Mouse (Mus musculus) kidney, postnatal 14 days (tissue): ENCODE measurements at regions not wholly inside any gene's neighbourhood (a gene's known extent, or its start where the extent isn't known, plus 50 kb on each side); places are given as distances from the start of the nearest gene placed in this dataset.

Experiments used
- DNase-seq: peaks from one replicate; pipeline ENCODE4 v3.0.0; 2022; ENCODE audit warnings: mixed read lengths

- no peak for DNase-seq
Measured at GRCm38 (mm10) chr17:52448701-52449100, 153.8 kb upstream of the Kcnh8 start.

DNA sequence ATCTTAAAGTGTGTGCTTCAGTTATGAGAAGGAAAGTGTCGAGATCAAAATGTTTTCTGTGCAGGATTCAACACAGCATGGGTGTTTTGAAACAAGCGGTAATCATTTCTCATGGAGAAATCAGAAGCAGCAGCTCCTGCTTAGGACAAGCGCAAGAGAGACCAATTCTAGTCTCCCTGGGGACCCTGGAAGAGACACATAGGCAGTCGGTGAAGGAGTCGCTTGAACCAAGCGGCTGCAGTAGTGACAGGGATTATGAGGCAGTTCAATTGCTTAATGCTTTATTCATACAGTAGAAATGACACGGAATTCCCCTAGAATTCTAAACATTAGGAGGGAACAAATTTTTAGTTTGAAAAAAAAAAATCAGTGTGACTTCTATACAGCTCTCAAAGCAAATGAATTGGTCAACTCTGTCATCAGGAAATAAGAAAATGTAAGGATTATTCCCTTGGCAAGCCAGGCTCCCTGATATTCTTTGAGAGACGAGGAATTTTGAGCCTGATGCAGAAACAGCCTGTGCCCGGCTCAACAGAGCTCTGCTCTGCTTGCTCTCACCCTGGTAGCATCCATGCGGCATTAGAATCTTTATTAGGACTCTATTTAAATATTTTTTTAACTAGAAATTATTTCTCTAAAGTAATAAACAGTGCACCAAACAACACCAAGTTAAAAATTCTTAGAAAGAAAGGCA, 143.1 kb upstream of the Kcnh8 start:
- DNase-seq, result no peak

DNA sequence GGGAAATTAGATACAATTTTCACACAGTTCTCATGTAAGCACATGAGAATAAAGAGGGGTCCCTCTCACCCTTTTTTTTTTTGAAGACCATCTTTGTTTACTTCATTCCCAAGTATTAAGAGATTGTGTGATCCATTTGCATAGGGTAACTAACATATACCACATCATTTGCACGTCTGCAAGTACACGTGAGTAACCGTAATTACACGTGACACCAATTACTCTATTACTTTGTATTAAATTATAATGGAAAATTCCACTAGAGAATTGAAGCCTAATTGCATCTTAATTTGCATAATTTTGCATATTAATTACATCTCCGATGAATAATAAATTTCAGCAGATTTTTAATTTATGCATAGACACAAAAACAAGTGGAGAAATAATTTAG, 142.5 kb upstream of the Kcnh8 start:
- DNase-seq, result no peak

DNA sequence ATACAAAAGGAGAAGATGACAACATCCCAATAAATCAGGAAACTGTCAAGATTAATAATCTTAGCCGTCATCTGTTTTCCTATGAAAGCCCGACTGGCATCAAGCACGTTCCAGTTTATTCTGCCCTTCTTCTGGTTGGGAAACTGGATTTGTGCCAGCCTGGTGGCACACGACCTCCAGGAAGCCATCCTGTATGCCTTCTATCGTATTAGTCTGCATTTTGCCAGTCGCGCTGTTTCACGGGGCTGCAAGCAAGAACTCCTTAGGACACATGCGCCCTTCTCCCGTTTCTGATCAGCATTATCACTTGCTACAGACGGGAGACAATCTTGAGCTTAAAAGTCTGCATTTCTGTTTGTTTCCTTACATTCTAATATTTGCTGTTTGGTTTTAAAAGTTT, 141.2 kb upstream of the Kcnh8 start:
- no peak for DNase-seq

DNA sequence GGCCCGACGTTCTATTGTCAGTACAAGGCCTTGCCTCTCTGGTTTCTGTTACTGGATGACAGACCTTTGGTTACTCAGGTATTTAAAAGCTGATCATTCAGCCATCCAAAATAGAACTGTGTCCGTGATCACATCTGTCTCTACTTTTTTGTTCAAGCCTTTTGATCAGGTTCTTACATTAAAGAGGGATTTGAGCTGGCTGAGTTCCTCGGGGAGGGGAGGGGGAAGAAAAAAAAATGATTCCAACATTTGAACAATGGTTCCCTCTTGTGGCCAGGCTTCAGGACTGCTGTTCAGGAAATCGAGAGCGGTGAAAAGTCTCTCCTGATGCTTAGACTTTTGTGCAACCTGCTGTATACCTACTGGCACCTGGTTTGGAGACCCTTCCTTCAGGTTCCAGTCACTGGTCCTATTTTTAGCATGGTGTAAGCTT, 140.8 kb upstream of the Kcnh8 start:
- peak; percentile 16 for DNase-seq

DNA sequence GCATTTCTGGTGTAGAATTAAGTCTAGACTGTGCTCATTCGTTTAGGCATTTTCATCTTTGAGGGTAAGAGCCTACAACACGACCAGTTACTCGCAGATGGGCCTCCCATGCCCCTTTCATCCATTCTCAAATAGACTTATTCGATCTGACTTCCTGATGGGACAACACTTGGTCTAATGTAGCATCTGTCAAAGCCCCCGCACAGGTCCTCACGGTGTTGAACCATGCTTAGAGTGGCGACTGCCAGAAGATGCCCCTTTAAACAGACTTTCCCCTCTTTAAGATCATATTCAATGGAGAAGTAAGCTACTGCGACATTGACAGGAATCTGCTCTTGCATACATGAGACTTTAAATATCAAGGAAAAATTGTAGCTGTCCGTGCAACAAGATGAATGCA, 140.1 kb upstream of the Kcnh8 start:
- DNase-seq, result no peak

GRCm38 (mm10) chr17:52468464-52468863, 134.0 kb upstream of the Kcnh8 start:
- no peak for DNase-seq

DNA sequence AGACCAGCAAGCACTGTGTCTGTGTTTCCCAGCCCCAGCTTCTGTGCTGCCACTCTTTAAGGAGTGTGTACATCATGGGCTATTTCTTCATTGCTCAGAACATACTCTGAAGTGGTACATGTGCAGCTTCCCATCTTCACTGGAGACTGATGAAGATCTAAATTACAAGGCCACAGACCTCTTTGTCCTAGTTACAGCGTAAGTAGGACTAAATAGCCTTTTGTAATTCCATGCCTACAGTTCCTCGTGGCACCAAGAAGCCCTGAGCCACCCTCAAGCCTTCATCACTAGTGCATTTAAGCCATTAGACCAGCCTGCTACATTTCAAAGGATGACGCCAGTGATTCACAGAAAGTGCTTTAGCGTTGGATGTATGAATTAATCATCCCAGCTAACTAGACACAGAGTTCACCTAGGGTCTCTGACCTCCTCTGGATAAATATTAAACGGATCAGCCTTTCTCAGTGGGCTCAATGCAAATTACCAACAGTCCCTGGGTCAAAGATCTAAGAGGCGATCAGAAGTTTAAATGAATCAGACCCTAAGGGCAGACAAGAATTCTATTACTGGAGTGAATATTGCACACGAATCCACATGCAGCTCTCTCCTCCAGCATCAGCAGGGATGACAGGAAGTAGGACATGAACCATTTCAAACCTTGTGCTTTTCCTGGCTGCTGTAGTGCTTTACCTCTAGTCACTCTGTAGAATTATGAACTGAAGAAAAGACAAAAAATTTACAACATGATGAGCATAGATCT, 123.0 kb upstream of the Kcnh8 start:
- no peak for DNase-seq

GRCm38 (mm10) chr17:52480087-52480638, 122.3 kb upstream of the Kcnh8 start:
- DNase-seq, result no peak

GRCm38 (mm10) chr17:52506760-52507159, 95.7 kb upstream of the Kcnh8 start:
- no peak for DNase-seq

DNA sequence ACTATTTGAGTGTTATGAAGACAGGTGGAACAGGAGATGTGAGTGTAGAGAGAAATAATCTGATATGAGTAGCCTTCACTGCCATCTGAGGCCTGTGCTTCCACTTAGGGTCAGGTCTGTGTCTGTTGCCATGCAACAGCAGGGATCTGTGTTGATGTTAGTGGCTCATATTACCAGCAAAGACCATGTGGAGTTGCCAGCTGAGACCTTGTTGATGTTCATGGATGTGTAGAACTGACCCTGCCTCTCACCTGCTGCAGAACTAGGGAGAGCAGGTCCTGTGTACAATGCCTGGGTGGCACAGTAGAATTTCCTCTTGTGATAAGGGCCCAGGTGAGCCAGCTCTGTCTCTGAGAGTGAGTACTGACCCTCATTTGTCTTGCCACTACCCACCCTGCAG, 72.2 kb upstream of the Kcnh8 start:
- no peak for DNase-seq
